Mouse (Mus musculus): ENCODE data around the gene Nme4. TPM values are rescaled to one million over a fixed set of nuclear protein-coding genes. Genes with fewer than 3 reads are reported as not detected.
"Not testable (repeated sequence)": the region's sequence is repeated elsewhere in the genome, so short reads cannot be mapped to it uniquely, and the experiment has no call there.

Nme4 gene
- polyA plus RNA-seq, 1 experiment from 2014 or later: 163 TPM

GRCm38 (mm10) chr17:26122431-26123140 is 27.2 kb upstream of the Nme4 start:
- Histone ChIP-seq H3K9me3 (replicated peaks) (no peaks in the 10 kb centered on the region), H3K4me1 (peaks cover 29% of the 10 kb centered on the region), H3K27ac (no peak overlapping the region), H3K27me3 (ENCODE audit: low read depth, poor library complexity, severe bottlenecking) (peaks cover 20% of the 10 kb centered on the region), H3K36me3 (peaks cover 32% of the 10 kb centered on the region), H3K4me3 (peak overlapping the region; percentile 95; the same call in 1 of the 2 replicates)
- DNase-seq (ENCODE audit: low spot score): no peak
- 69% methylated on average over 5 of the region's 5 CpGs for WGBS

GRCm38 (mm10) chr17:26119766-26120710 is 24.6 kb upstream of the Nme4 start:
- peaks cover 7% of the 10 kb centered on the region for H3K36me3 ChIP-seq
- H3K9me3 ChIP-seq (replicated peaks): no peaks in the 10 kb centered on the region
- peak; percentile 72 for DNase-seq (ENCODE audit: low spot score)
- peaks cover 25% of the 10 kb centered on the region for H3K4me1 ChIP-seq
- no peak overlapping the region for H3K4me3 ChIP-seq
- H3K27me3 ChIP-seq (ENCODE audit: low read depth, poor library complexity, severe bottlenecking): peaks cover 46% of the 10 kb centered on the region
- no peak overlapping the region for H3K27ac ChIP-seq
- WGBS: 53% methylated on average over 33 of the region's 33 CpGs

GRCm38 (mm10) chr17:26116503-26117258 is 21.3 kb upstream of the Nme4 start:
- Histone ChIP-seq H3K4me1 (peaks cover 23% of the 10 kb centered on the region), H3K27ac (no peak overlapping the region), H3K4me3 (no peak overlapping the region), H3K36me3 (no peaks in the 10 kb centered on the region), H3K27me3 (ENCODE audit: low read depth, poor library complexity, severe bottlenecking) (peaks cover 78% of the 10 kb centered on the region), H3K9me3 (replicated peaks) (no peaks in the 10 kb centered on the region)
- no peak for DNase-seq (ENCODE audit: low spot score)
- 87% methylated on average over 17 of the region's 17 CpGs for WGBS

- Histone ChIP-seq H3K27ac (no peak overlapping the region), H3K4me3 (no peak overlapping the region), H3K36me3 (no peaks in the 10 kb centered on the region), H3K4me1 (peaks cover 27% of the 10 kb centered on the region), H3K9me3 (replicated peaks) (no peaks in the 10 kb centered on the region), H3K27me3 (ENCODE audit: low read depth, poor library complexity, severe bottlenecking) (peaks cover 85% of the 10 kb centered on the region)
- WGBS: 76% methylated on average over 2 of the region's 3 CpGs
- no peak for DNase-seq (ENCODE audit: low spot score)
Observed at GRCm38 (mm10) chr17:26115956-26116487, 20.6 kb upstream of the Nme4 start.

GRCm38 (mm10) chr17:26115205-26115898 is 19.9 kb upstream of the Nme4 start:
- peaks cover 92% of the 10 kb centered on the region for H3K27me3 ChIP-seq (ENCODE audit: low read depth, poor library complexity, severe bottlenecking)
- no peaks in the 10 kb centered on the region for H3K9me3 ChIP-seq (replicated peaks)
- no peak overlapping the region for H3K4me3 ChIP-seq
- H3K27ac ChIP-seq: no peak overlapping the region
- no peak for DNase-seq (ENCODE audit: low spot score)
- 82% methylated on average over 7 of the region's 7 CpGs for WGBS
- H3K4me1 ChIP-seq: peaks cover 31% of the 10 kb centered on the region
- no peaks in the 10 kb centered on the region for H3K36me3 ChIP-seq

GRCm38 (mm10) chr17:26114461-26114860 is 19.1 kb upstream of the Nme4 start:
- H3K4me3 ChIP-seq; H3K27ac ChIP-seq; H3K9me3 ChIP-seq (replicated peaks); DNase-seq (ENCODE audit: low spot score); H3K36me3 ChIP-seq: not testable (repeated sequence)
- WGBS: 67% methylated on average over 7 of the region's 7 CpGs
- Histone ChIP-seq H3K4me1 (peaks cover 25% of the 10 kb centered on the region), H3K27me3 (ENCODE audit: low read depth, poor library complexity, severe bottlenecking) (peaks cover 96% of the 10 kb centered on the region)

GRCm38 (mm10) chr17:26114061-26114460 is 18.7 kb upstream of the Nme4 start:
- WGBS: 19% methylated on average over 8 of the region's 8 CpGs
- Histone ChIP-seq H3K27ac (no peak overlapping the region), H3K9me3 (replicated peaks) (no peaks in the 10 kb centered on the region), H3K4me1 (peaks cover 25% of the 10 kb centered on the region), H3K36me3 (no peaks in the 10 kb centered on the region), H3K4me3 (peak overlapping the region; percentile 87), H3K27me3 (ENCODE audit: low read depth, poor library complexity, severe bottlenecking) (peaks cover 94% of the 10 kb centered on the region)
- DNase-seq (ENCODE audit: low spot score): no peak

- Histone ChIP-seq H3K27me3 (ENCODE audit: low read depth, poor library complexity, severe bottlenecking) (peaks cover 87% of the 10 kb centered on the region), H3K4me3 (peak within 1 kb of the TSS; percentile 87), H3K4me1 (peaks cover 25% of the 10 kb centered on the region), H3K9me3 (replicated peaks) (no peaks in the 10 kb centered on the region), H3K36me3 (no peaks in the 10 kb centered on the region), H3K27ac (peak within 1 kb of the TSS; percentile 84)
- WGBS: under 1% methylated on average over 71 of the region's 75 CpGs
- DNase-seq (ENCODE audit: low spot score): peak; percentile 81
Observed at GRCm38 (mm10) chr17:26113181-26113948, 18.0 kb upstream of the Nme4 start, which contains the start of gene Tmem8. Gene Tmem8 (plus strand): TSS chr17:26113299.

GRCm38 (mm10) chr17:26112751-26113150 is 17.3 kb upstream of the Nme4 start:
- H3K27me3 ChIP-seq (ENCODE audit: low read depth, poor library complexity, severe bottlenecking): peaks cover 81% of the 10 kb centered on the region
- peak overlapping the region; percentile 84; the same call in 1 of the 2 replicates for H3K27ac ChIP-seq
- H3K4me1 ChIP-seq: peaks cover 25% of the 10 kb centered on the region
- peak overlapping the region; percentile 87 for H3K4me3 ChIP-seq
- DNase-seq (ENCODE audit: low spot score): no peak
- WGBS: 19% methylated on average over 14 of the region's 14 CpGs
- H3K9me3 ChIP-seq (replicated peaks): no peaks in the 10 kb centered on the region
- no peaks in the 10 kb centered on the region for H3K36me3 ChIP-seq

GRCm38 (mm10) chr17:26111722-26112121 is 16.3 kb upstream of the Nme4 start:
- Histone ChIP-seq H3K27ac (no peak overlapping the region), H3K4me3 (no peak overlapping the region), H3K27me3 (ENCODE audit: low read depth, poor library complexity, severe bottlenecking) (peaks cover 71% of the 10 kb centered on the region), H3K9me3 (replicated peaks) (no peaks in the 10 kb centered on the region), H3K36me3 (no peaks in the 10 kb centered on the region), H3K4me1 (peaks cover 25% of the 10 kb centered on the region)
- no peak for DNase-seq (ENCODE audit: low spot score)
- WGBS: 23% methylated on average over 4 of the region's 4 CpGs

GRCm38 (mm10) chr17:26111024-26111423 is 15.6 kb upstream of the Nme4 start:
- Histone ChIP-seq H3K4me3 (no peak overlapping the region), H3K27me3 (ENCODE audit: low read depth, poor library complexity, severe bottlenecking) (peaks cover 64% of the 10 kb centered on the region), H3K36me3 (no peaks in the 10 kb centered on the region), H3K4me1 (peaks cover 25% of the 10 kb centered on the region), H3K27ac (0 out of 2 replicates have a peak overlapping the region, but pooled peaks have one; percentile 37), H3K9me3 (replicated peaks) (no peaks in the 10 kb centered on the region)
- 4% methylated on average over 4 of the region's 4 CpGs for WGBS
- DNase-seq (ENCODE audit: low spot score): no peak
